Mouse (Mus musculus) right cerebral cortex, adult 18-20 months (tissue): ENCODE results near the gene Ube2h.
"Not testable (repeated sequence)": the region's sequence is repeated elsewhere in the genome, so short reads cannot be mapped to it uniquely, and the experiment has no call there.

Source experiments
- DNase-seq: peaks from one replicate; pipeline ENCODE4 v3.0.0; 2022; ENCODE audit warnings: mixed read lengths

The Ube2h gene

DNA sequence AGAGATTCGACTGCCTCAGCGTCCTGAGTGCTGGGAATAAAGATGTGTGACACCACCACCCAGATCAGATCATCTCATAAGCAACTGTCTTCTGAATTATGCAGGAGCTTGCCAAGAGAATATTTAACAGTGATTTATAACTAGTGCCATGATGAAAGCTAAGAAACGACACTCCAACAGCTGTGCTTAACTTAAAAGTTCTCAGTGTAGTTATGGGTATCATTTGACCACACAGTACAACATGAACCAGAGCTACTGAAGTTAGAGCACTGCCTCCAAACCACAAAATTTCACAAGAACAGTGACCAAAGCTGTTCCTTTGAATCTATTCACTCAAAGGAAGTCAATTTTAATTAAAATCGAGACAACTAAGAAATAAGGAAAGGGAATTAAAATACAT is 61.4 kb downstream of the Ube2h start:
- no peak for DNase-seq

- no peak for DNase-seq
These were observed 64.2 kb downstream of the Ube2h start for GRCm38 (mm10) chr6:30240105-30240504.

DNA sequence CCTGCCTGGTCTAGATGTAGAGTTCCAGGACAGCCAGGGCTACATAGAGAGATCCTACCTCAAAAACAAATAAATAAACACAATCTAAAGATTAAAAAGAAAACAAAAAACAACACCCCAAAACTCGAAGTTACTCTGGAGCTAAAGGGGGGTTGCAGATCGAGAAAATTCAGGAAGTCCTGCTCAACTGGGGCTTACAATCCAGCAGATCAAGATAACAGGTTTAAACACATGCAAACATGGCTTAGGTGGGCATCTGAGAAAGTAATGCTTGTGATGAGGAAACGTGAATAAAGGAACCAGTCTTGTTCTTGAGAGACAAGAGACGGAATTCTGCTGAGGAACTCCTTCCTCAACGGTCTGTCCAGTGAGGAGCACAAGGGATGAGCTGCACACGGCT is 65.1 kb downstream of the Ube2h start:
- no peak for DNase-seq

- no peak for DNase-seq
These were observed 66.3 kb downstream of the Ube2h start for GRCm38 (mm10) chr6:30238079-30238478.

- peak; percentile 33 for DNase-seq
These were observed 67.8 kb downstream of the Ube2h start for GRCm38 (mm10) chr6:30236564-30236963.

GRCm38 (mm10) chr6:30231758-30232293 is 72.5 kb downstream of the Ube2h start:
- no peak for DNase-seq

- DNase-seq = peak; percentile 42
These were observed 74.1 kb downstream of the Ube2h start for GRCm38 (mm10) chr6:30230246-30230645.

- DNase-seq = no peak
These were observed 75.4 kb downstream of the Ube2h start for GRCm38 (mm10) chr6:30228921-30229320.

- DNase-seq = no peak
These were observed 76.0 kb downstream of the Ube2h start for GRCm38 (mm10) chr6:30228353-30228752.

GRCm38 (mm10) chr6:30226971-30227700 is 77.2 kb downstream of the Ube2h start:
- DNase-seq = no peak

DNA sequence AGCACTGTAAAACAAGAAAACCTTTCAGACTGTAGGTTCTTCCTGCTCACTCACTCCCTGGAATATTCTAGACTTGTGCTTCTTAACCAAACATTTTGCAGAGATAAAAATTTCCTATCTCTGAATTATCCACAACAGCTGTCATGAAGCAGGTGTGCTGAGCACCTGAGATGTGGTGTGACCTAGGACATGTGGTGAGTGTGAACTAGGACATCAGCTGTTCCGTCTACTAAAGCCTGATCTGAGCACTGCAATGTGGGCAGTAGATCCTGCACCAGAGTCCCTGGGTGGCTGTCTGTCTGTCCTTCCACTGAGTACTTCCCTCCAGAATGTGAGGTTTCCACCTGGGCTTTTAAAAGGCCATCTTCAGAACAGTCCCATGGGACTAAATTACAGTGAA is 79.6 kb downstream of the Ube2h start:
- no peak for DNase-seq

- no peak for DNase-seq
These were observed 82.0 kb downstream of the Ube2h start for GRCm38 (mm10) chr6:30222321-30222720.

DNA sequence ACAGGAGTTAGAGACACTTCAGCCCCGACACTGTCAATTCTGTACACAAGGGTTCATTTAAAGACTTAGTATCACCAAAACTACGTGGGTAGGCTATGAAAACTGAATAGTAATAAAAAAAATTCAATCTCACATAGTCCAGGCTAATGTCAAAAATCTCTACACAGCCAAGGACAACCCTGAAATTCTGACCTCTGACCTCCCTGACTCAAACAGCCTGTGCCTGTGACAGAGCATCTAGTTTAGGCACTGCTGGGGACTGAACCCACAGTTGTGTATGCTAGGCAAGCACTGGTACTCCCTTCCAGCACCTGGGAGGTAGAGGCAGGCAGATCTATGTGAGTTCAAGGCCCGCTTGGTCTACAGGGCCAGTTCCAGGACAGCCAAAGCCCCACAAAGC is 86.8 kb downstream of the Ube2h start:
- DNase-seq = no peak

DNA sequence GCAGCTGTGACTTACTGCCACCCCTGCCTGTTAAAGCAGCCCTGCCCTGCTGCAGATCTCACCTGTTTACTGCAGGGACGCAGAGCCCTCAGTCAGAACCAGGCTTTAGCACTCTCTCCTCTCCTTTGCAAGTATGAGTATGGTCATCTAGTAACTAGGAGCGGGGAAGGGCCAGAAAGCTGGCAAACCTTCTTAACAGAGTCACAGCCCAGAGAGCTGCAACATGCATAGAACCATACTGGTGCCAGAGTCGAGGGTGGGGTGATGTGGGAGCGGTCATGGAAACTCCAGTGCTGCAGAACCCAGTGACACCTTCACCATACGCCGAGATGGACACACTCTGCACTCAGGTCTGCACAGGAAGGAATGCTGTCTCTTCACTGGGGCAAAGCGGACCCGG is 91.9 kb downstream of the Ube2h start:
- DNase-seq = no peak

- no peak for DNase-seq
These were observed 92.5 kb downstream of the Ube2h start for GRCm38 (mm10) chr6:30211641-30212455.

- peak; percentile 75 for DNase-seq
These were observed 93.6 kb downstream of the Ube2h start for GRCm38 (mm10) chr6:30210788-30211187.

DNA sequence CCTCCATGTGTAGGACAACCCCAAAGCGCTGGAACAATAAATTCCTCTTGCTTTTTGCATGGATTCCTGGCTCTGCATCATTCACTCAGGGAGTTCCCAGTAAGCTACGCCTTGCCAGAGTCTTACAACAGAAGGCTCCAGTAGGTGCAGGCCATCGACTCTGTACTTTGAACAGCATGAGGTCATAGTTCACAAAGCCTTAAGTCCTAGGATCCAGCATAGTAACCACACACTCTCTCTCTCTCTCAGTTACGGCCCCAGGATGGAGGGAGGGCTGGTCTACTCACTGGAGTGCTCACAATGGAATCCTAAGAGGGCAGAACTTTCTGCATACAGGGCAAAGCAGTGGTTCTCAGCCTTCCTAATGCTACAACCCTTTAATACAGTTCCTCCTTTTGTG is 95.5 kb downstream of the Ube2h start:
- DNase-seq = no peak

GRCm38 (mm10) chr6:30205587-30206202 is 98.6 kb downstream of the Ube2h start:
- peak; percentile 64 for DNase-seq

GRCm38 (mm10) chr6:30205180-30205538 is 99.2 kb downstream of the Ube2h start:
- not testable (repeated sequence) for DNase-seq

DNA sequence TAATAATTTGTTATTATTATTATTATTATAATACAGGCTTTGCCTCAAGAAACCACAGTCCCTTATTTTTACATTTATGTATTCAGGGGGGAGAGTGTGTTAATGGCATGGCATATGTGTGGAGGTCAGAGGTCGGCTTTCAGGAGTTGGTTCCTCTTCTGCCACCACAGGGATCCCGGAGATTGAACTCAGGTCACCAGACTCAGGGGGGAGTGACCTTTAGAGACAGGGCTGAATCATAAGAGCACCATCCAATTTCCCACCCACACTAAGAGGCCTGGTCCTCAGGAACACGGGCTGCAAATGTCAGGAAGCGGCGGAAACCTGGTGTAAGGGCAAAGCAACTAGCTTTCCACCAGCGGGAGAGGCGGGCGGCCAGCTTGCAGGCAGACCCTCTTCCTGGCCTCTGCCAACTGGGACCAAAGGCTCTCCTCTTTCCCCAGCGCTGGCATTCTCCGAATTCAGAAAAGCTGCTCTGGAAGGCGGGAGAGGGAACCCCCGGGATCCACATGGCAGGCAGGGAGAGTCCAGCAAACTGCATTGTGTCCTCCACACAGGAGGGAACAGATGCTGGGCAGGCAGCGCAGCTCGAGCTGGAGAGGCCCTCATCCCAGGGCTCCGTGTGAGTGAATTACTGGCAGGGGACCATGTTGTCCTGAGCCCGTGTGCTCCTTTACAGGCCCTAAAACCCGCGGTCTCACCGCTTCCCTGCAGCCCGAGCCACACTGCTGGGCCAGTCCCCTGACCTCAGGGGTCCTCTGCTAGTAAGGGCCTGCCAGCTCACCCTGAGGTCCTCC is 99.8 kb downstream of the Ube2h start:
- no peak for DNase-seq

DNA sequence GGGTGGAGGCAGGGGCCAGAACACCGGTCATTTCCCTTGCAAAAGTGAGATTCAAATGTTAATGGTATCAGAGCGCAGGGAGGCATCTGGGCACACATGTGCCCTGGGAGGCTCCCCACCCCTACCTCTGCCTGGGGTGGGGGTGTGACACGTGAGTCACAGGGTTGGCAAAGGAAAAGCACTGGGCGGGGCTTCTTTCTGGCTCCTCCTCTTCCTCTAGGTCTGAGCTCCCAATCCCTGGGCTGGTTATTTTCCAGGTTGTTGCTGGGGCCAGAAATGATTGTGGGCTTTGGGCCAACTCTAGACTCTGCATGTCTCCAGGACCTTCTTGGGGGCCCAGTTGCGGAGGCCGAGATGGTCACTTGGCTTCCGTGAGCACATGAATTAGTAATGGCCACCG is 108.2 kb downstream of the Ube2h start:
- no peak for DNase-seq

DNA sequence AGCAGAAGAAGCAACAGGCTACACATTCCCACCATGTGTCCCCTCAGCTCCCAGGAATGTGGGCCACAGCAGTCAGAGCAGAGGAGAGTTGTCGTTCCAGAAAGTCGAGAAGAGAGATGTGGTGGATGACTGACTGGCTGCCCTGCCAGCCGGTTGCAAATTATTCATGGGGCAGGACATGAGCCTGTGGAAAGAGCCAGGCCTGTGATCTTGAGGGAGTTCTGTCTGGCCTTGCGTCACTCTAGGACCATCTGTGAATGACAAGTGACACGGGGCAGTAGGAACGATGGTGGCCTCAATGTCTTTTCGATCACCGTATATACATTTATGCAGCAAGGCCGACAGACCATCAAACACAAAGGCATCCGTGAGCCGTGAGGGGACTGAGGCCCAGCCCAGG is 108.7 kb downstream of the Ube2h start:
- DNase-seq = no peak

DNA sequence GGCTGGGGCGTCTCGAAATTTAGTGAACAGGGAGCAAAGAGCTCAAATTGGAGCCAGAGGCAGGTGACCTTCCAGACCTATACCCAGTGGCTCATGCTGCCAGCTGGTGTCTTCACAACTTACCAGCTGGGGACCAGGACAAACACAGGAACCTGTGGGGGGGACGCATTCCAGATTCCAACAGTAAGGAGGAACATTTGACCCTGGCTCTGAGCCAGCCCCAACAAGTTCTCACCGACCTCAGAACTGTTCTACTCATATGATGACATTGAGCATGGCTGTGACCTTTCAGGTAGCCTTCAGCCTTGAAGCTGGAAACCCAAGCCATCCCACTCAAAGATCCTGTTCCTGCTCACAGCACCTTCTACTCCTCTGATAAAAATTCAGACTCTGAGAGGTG is 120.7 kb downstream of the Ube2h start:
- no peak for DNase-seq
